Mouse (Mus musculus) kidney, embryonic 14.5 days (tissue): ENCODE data around the gene Dnajc19. TPM values are rescaled to one million over a fixed set of nuclear protein-coding genes. Genes with fewer than 3 reads are reported as not detected.

Source experiments
- ATAC-seq: fragments of 200-750 bp; cut with Nextera tagmentation; 2 replicates; pipeline ENCODE4 v1.8.0; 2017; ENCODE audit warnings: moderate number of reproducible peaks, mild to moderate bottlenecking, moderate TSS enrichment, moderate library complexity; ENCODE audit not compliant: low FRiP score, low TSS enrichment
- H3K27ac ChIP-seq: fragments of 300-500 bp; sonication (generic); 2 replicates; pipeline ENCODE4 v1.5.1; 2014; ENCODE audit warnings: low read depth, mild to moderate bottlenecking, low read length, moderate library complexity, mixed read lengths
- H3K27me3 ChIP-seq: fragments of 300-500 bp; sonication (generic); 2 replicates; pipeline ENCODE4 v1.6.1; 2014; ENCODE audit warnings: mild to moderate bottlenecking, low read length; ENCODE audit not compliant: control insufficient read depth, insufficient read depth
- H3K36me3 ChIP-seq: fragments of 300-500 bp; sonication (generic); 2 replicates; pipeline ENCODE4 v1.6.1; 2014; ENCODE audit warnings: low read length, mixed read lengths; ENCODE audit not compliant: control insufficient read depth, insufficient read depth
- H3K4me1 ChIP-seq: fragments of 300-500 bp; sonication (generic); 2 replicates; pipeline ENCODE4 v1.6.1; 2014; ENCODE audit warnings: low read length, mixed read lengths; ENCODE audit not compliant: control insufficient read depth, insufficient read depth
- H3K4me2 ChIP-seq: fragments of 300-500 bp; sonication (generic); replicated peaks from 2 replicates; pipeline ENCODE4 v1.6.1; 2014; ENCODE audit warnings: low read depth, mild to moderate bottlenecking, low read length
- H3K4me3 ChIP-seq: fragments of 300-500 bp; sonication (generic); 2 replicates; pipeline ENCODE4 v1.5.1; 2014; ENCODE audit warnings: mild to moderate bottlenecking, low read length
- H3K9ac ChIP-seq: fragments of 300-500 bp; sonication (generic); 2 replicates; pipeline ENCODE4 v1.6.1; 2014; ENCODE audit warnings: low read depth, mild to moderate bottlenecking, low read length, moderate library complexity
- H3K9me3 ChIP-seq: fragments of 300-500 bp; sonication (generic); 2 replicates; pipeline ENCODE4 v1.6.1; 2016; ENCODE audit warnings: low read length; ENCODE audit not compliant: control insufficient read depth
- WGBS: fragments of 180-500 bp; shearing (Covaris S2); extraction: QIAGEN DNeasy Blood & Tissue Kit; methylation state at CpG from one replicate; pipeline ENCODE4 v1.1.7; 2014; 5-methylcytosine and 5-hydroxymethylcytosine counted together
- polyA plus RNA-seq: library from polyadenylated mRNA; unstranded; fragments of >200 nt; fragmentation: Nextera tagmentation; extraction: Ambion mirVana; gene quantifications from 2 replicates; pipeline ENCODE4 v1.2.1, GENCODE M21; 2014

Gene Dnajc19
- polyA plus RNA-seq, 1 experiment from 2014 or later: 169 TPM

DNA sequence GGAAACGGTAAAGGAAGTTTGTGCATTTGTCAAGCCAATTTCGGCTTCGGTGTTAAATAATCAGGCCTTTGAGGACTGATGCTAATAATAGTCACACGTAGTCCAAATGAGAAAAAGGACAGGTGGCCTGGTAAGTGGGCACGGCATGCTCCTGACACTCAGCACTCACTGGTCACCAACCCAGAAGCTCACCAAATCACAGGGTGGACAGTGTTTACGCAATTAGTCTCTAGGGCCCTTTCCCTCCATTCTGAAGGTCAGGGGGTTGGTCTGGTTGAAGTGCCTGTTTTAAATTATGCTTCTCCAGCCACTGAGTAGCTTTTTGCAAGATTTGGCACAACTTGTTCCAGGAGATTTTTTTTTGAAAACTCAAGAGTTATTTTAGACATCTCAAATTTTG, 72.9 kb downstream of the Dnajc19 start:
- Histone ChIP-seq H3K4me2 (no peak overlapping the region), H3K4me3 (no peak overlapping the region), H3K27ac (no peak overlapping the region), H3K27me3 (no peaks in the 10 kb centered on the region), H3K9me3 (no peaks in the 10 kb centered on the region), H3K36me3 (no peaks in the 10 kb centered on the region), H3K4me1 (no peaks in the 10 kb centered on the region), H3K9ac (no peak overlapping the region)
- ATAC-seq: no peak
- 66% methylated on average over 6 of the region's 6 CpGs for WGBS

DNA sequence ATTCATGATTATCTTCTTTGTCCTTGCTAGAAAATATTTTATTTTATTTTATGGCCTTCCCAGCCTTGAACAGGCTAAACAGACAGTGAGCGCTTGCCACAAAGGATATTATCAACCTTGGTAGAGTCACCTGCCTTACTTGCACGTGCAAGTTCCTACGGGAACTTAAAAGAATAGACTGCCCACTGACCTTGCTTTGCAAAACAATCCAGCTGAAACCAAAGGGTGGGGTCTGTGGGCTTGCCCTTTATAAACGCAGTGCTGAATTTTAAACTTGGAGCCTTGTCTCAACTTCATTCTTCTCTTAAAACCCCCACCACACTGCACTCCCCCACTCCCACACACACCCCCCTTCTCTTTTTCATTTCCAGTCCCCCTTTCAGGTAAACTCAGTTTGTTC, 73.5 kb downstream of the Dnajc19 start:
- 48% methylated on average over 4 of the region's 4 CpGs for WGBS
- no peaks in the 10 kb centered on the region for H3K27me3 ChIP-seq
- no peak overlapping the region for H3K4me3 ChIP-seq
- no peak overlapping the region for H3K4me2 ChIP-seq
- no peaks in the 10 kb centered on the region for H3K4me1 ChIP-seq
- H3K9me3 ChIP-seq: no peaks in the 10 kb centered on the region
- H3K9ac ChIP-seq: no peak overlapping the region
- no peak for ATAC-seq
- no peak overlapping the region for H3K27ac ChIP-seq
- no peaks in the 10 kb centered on the region for H3K36me3 ChIP-seq

DNA sequence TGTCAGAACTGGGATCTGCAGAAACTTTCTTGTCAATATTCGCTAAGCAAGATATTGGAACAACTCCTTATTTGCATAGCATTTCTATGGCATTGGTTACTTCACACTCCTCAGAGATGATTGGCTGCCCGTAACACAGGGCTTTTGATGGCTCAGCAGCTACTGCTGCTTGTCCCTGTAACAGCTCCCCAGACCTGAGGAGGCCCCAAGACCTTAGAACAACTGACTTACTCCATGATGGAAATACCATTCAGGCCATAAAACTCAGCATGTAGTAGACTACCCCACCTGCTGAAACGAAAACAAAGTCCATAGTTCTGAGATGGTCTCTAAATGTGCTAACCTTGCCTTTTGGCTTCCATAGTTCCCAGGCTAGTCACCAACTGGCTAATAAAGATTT, 74.3 kb downstream of the Dnajc19 start:
- 67% methylated on average over 3 of the region's 3 CpGs for WGBS
- Histone ChIP-seq H3K9me3 (no peaks in the 10 kb centered on the region), H3K9ac (no peak overlapping the region), H3K36me3 (no peaks in the 10 kb centered on the region), H3K4me3 (no peak overlapping the region), H3K27me3 (no peaks in the 10 kb centered on the region), H3K4me1 (no peaks in the 10 kb centered on the region), H3K4me2 (no peak overlapping the region), H3K27ac (no peak overlapping the region)
- no peak for ATAC-seq

- Histone ChIP-seq H3K9ac (no peak overlapping the region), H3K36me3 (no peaks in the 10 kb centered on the region), H3K9me3 (no peaks in the 10 kb centered on the region), H3K4me3 (no peak overlapping the region), H3K4me1 (no peaks in the 10 kb centered on the region), H3K4me2 (no peak overlapping the region), H3K27me3 (no peaks in the 10 kb centered on the region), H3K27ac (no peak overlapping the region)
- no peak for ATAC-seq
- 67% methylated on average over 2 of the region's 2 CpGs for WGBS
Measured at GRCm38 (mm10) chr3:34006301-34006700, 74.8 kb downstream of the Dnajc19 start.

Other genes with a start within 250 kb of the Dnajc19 start
- gene Ccdc39, start 237.0 kb downstream of the Dnajc19 start, polyA plus RNA-seq: 4.4 and 4.8 TPM in 2 replicates
- 66.4 and 68.7 TPM in 2 replicates for gene Fxr1, start 61.4 kb downstream of the Dnajc19 start, polyA plus RNA-seq